8 mouse cellular contexts compared by ENCODE assay signal in genomic region chr7:119744321-119744720, GRCm38 (mm10). TPM values are rescaled to one million over a fixed set of nuclear protein-coding genes. Genes with fewer than 3 reads are reported as not detected.
DNase-seq lines count a peak whose midpoint lies in the region; ATAC-seq and TF ChIP-seq lines count a peak whose summit lies in the region.

No protein-coding gene starts in this region.

- no peaks in the 10 kb centered on the region for H3K9me3 ChIP-seq in midbrain, embryonic 10.5 days (replicated peaks)

- ATAC-seq in inflammation-experienced regulatory T-cells, adult 6 months, result peak; percentile 32

- H3K4me1 ChIP-seq in midbrain, embryonic 10.5 days, result peaks cover 10% of the 10 kb centered on the region
- H3K4me1 ChIP-seq in cerebellum, adult 2 months (ENCODE audit: control insufficient read depth, insufficient read depth, low read length), result no peaks in the 10 kb centered on the region

- WGBS in midbrain, embryonic 10.5 days, result 11% methylated on average over 34 of the region's 34 CpGs
- 10% methylated on average over 34 of the region's 34 CpGs for WGBS in cerebellum, adult 2 months

- H3K4me3 ChIP-seq in midbrain, embryonic 10.5 days, result peak overlapping the region; percentile 42
- H3K4me3 ChIP-seq in cerebellum, adult 2 months (replicated peaks; ENCODE audit: insufficient read depth, low read depth, low read length), result no peak overlapping the region

- H3K36me3 ChIP-seq in midbrain, embryonic 10.5 days, result no peaks in the 10 kb centered on the region

- peaks cover 8% of the 10 kb centered on the region for H3K27me3 ChIP-seq in midbrain, embryonic 10.5 days (ENCODE audit: low read depth, poor library complexity, severe bottlenecking)
- no peaks in the 10 kb centered on the region for H3K27me3 ChIP-seq in cerebellum, adult 2 months (ENCODE audit: control insufficient read depth, insufficient read depth, low read length)

- H3K27ac ChIP-seq in midbrain, embryonic 10.5 days (replicated peaks), result peak overlapping the region; percentile 46; the same call in 1 of the 2 replicates
- H3K27ac ChIP-seq in cerebellum, adult 2 months (ENCODE audit: insufficient read depth, low read length), result no peak overlapping the region

- TF ChIP-seq POLR2A in cerebellum, adult 2 months (IDR thresholded peaks at IDR 0.05; ENCODE audit: borderline replicate concordance, insufficient read depth, low read length), result no peak

- no peak for TF ChIP-seq CTCF in cerebellum, adult 2 months (IDR thresholded peaks at IDR 0.05; ENCODE audit: borderline replicate concordance, insufficient read depth, low read depth, low read length)

- peak; percentile 2 for DNase-seq in lung, postnatal 10 days
- DNase-seq in lung, adult 18-20 months, result no peak
- DNase-seq in embryo, embryonic 11.5 days (ENCODE audit: low read depth, low spot score), result peak; percentile 14
- peak; percentile 57 for DNase-seq in midbrain, embryonic 10.5 days (ENCODE audit: low spot score)
- DNase-seq in gastrocnemius, postnatal 10 days, result no peak
- no peak for DNase-seq in cerebellum, adult 2 months
- DNase-seq in right cerebral cortex, adult 2 months (ENCODE audit: low spot score in 2 of 2), result no peak

RNA-seq across cellular contexts. Expression of gene Acsm3, which starts 16.4 kb away (rescaled TPM):
- not detected for polyA plus RNA-seq in inflammation-experienced regulatory T-cells, adult 6 months (2017; shearing (Covaris generic))
- 0.10 and 0.19 TPM in 2 replicates for polyA plus RNA-seq in midbrain, embryonic 10.5 days (2016; fragmentation: Nextera tagmentation; extraction: Ambion mirVana)
- total RNA-seq in gastrocnemius, postnatal 10 days (2021), result under 1 TPM in 1 of 2 experiments, not detected in 1; 0.14 TPM
- 0.10 and 0.23 TPM in 2 replicates for polyA plus RNA-seq in cerebellum, adult 2 months (2012; rRNA removed)

RNA-seq across cellular contexts. Expression of gene Thumpd1, which starts 23.7 kb away (rescaled TPM):
- polyA plus RNA-seq in inflammation-experienced regulatory T-cells, adult 6 months (2017; shearing (Covaris generic)), result 10 to 100 TPM; 38.8 to 56.0 (median 54.1) TPM
- 103 TPM in 2 replicates for polyA plus RNA-seq in midbrain, embryonic 10.5 days (2016; fragmentation: Nextera tagmentation; extraction: Ambion mirVana)
- 10 to 100 TPM; 18.0 to 18.3 TPM for total RNA-seq in gastrocnemius, postnatal 10 days (2021)
- polyA plus RNA-seq in cerebellum, adult 2 months (2012; rRNA removed), result 27.9 and 28.4 TPM in 2 replicates

RNA-seq across cellular contexts. Expression of gene Rexo5, which starts 49.5 kb away (rescaled TPM):
- polyA plus RNA-seq in inflammation-experienced regulatory T-cells, adult 6 months (2017; shearing (Covaris generic)), result 10 to 100 TPM; 32.0 to 39.9 (median 33.8) TPM
- 28.0 and 31.2 TPM in 2 replicates for polyA plus RNA-seq in midbrain, embryonic 10.5 days (2016; fragmentation: Nextera tagmentation; extraction: Ambion mirVana)
- 1 to 10 TPM; 1.9 to 2.9 TPM for total RNA-seq in gastrocnemius, postnatal 10 days (2021)
- 4.8 and 6.4 TPM in 2 replicates for polyA plus RNA-seq in cerebellum, adult 2 months (2012; rRNA removed)

RNA-seq across cellular contexts. Expression of gene Eri2, which starts 49.5 kb away (rescaled TPM):
- 10 to 100 TPM in 1 of 3 experiments, 1 to 10 TPM in 2; 7.2 to 14.3 (median 8.1) TPM for polyA plus RNA-seq in inflammation-experienced regulatory T-cells, adult 6 months (2017; shearing (Covaris generic))
- 34.5 and 34.8 TPM in 2 replicates for polyA plus RNA-seq in midbrain, embryonic 10.5 days (2016; fragmentation: Nextera tagmentation; extraction: Ambion mirVana)
- 1 to 10 TPM; 3.1 to 3.2 TPM for total RNA-seq in gastrocnemius, postnatal 10 days (2021)
- polyA plus RNA-seq in cerebellum, adult 2 months (2012; rRNA removed), result 5.9 TPM in 2 replicates

RNA-seq across cellular contexts. Expression of gene Acsm4, which starts 54.5 kb away (rescaled TPM):
- polyA plus RNA-seq in inflammation-experienced regulatory T-cells, adult 6 months (2017; shearing (Covaris generic)), result not detected
- polyA plus RNA-seq in midbrain, embryonic 10.5 days (2016; fragmentation: Nextera tagmentation; extraction: Ambion mirVana), result not detected in 2 replicates
- not detected for total RNA-seq in gastrocnemius, postnatal 10 days (2021)
- polyA plus RNA-seq in cerebellum, adult 2 months (2012; rRNA removed), result not detected in 2 replicates

Comparison
In these comparisons a context has a peak if more than half of its experiments do, and no peak if none do; other contexts are left out.
1. DNase-seq: peak in lung, postnatal 10 days (single experiment), embryo, embryonic 11.5 days (single experiment) and midbrain, embryonic 10.5 days (single experiment); none in lung, adult 18-20 months (0 of 2), gastrocnemius, postnatal 10 days (single experiment), cerebellum, adult 2 months (0 of 2) and right cerebral cortex, adult 2 months (0 of 2).